Mouse (Mus musculus) limb, embryonic 12.5 days (tissue): ENCODE data around the gene Erbb3. TPM values are rescaled to one million over a fixed set of nuclear protein-coding genes. Genes with fewer than 3 reads are reported as not detected.
"Not testable (repeated sequence)": the region's sequence is repeated elsewhere in the genome, so short reads cannot be mapped to it uniquely, and the experiment has no call there.

ENCODE experiments used
- ATAC-seq: fragments of 200-750 bp; cut with Nextera tagmentation; 2 replicates; pipeline ENCODE4 v1.8.0; 2017; ENCODE audit warnings: low read depth, moderate TSS enrichment; ENCODE audit not compliant: insufficient number of reproducible peaks, insufficient read depth, low FRiP score, low TSS enrichment
- H3K27ac ChIP-seq: fragments of 300-500 bp; sonication (generic); 2 replicates; pipeline ENCODE4 v1.5.1; 2016; ENCODE audit warnings: mild to moderate bottlenecking, moderate library complexity
- H3K27me3 ChIP-seq: fragments of 300-500 bp; sonication (generic); 2 replicates; pipeline ENCODE4 v1.6.1; 2016; ENCODE audit warnings: mild to moderate bottlenecking, moderate library complexity
- H3K36me3 ChIP-seq: fragments of 300-500 bp; sonication (generic); 2 replicates; pipeline ENCODE4 v1.6.1; 2016; ENCODE audit warnings: mild to moderate bottlenecking, moderate library complexity
- H3K4me1 ChIP-seq: fragments of 300-500 bp; sonication (generic); replicated peaks from 2 replicates; pipeline ENCODE4 v1.6.1; 2016
- H3K4me2 ChIP-seq: fragments of 300-500 bp; sonication (generic); 2 replicates; pipeline ENCODE4 v1.6.1; 2016; ENCODE audit warnings: mild to moderate bottlenecking, moderate library complexity
- H3K4me3 ChIP-seq: fragments of 300-500 bp; sonication (generic); replicated peaks from 2 replicates; pipeline ENCODE4 v1.5.1; 2016; ENCODE audit warnings: mild to moderate bottlenecking
- H3K9ac ChIP-seq: fragments of 300-500 bp; sonication (generic); replicated peaks from 2 replicates; pipeline ENCODE4 v1.6.1; 2016; ENCODE audit warnings: mild to moderate bottlenecking, moderate library complexity
- H3K9me3 ChIP-seq: fragments of 300-500 bp; sonication (generic); 2 replicates; pipeline ENCODE4 v1.6.1; 2016; ENCODE audit warnings: mild to moderate bottlenecking, moderate library complexity
- WGBS: fragments of 180-500 bp; shearing (Covaris S2); methylation state at CpG from one replicate; pipeline ENCODE4 v1.1.7; 2016; 5-methylcytosine and 5-hydroxymethylcytosine counted together
- polyA plus RNA-seq: library from polyadenylated mRNA; unstranded; fragments of >200 nt; fragmentation: Nextera tagmentation; extraction: Ambion mirVana; gene quantifications from 2 replicates; pipeline ENCODE4 v1.2.1, GENCODE M21; 2016

The Erbb3 gene
- polyA plus RNA-seq, 1 experiment from 2014 or later, result 16.6 TPM

DNA sequence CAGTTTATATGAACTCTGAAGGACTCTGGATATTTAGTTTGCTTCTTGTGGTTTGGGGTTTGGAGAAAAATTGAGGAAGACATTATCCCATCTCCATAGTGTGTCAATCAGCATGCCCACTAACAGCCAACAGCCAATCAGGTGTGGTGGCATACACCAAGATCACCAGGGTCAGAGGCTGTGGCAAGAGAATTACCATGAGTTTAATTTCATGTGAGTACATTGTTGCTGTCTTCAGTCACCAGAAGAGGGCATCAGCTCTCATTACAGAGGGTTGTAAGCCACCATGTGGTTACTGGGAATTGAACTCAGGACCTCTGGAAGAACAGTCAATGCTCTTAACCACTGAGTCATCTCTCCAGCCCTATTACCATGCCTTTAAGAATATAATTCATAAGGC, 33.2 kb downstream of the Erbb3 start:
- Histone ChIP-seq H3K9me3 (no peaks in the 10 kb centered on the region), H3K36me3 (peaks cover 48% of the 10 kb centered on the region), H3K27me3 (no peaks in the 10 kb centered on the region), H3K27ac (no peak overlapping the region), H3K4me2 (no peak overlapping the region), H3K9ac (no peak overlapping the region), H3K4me3 (no peak overlapping the region), H3K4me1 (no peaks in the 10 kb centered on the region)
- ATAC-seq, result no peak

DNA sequence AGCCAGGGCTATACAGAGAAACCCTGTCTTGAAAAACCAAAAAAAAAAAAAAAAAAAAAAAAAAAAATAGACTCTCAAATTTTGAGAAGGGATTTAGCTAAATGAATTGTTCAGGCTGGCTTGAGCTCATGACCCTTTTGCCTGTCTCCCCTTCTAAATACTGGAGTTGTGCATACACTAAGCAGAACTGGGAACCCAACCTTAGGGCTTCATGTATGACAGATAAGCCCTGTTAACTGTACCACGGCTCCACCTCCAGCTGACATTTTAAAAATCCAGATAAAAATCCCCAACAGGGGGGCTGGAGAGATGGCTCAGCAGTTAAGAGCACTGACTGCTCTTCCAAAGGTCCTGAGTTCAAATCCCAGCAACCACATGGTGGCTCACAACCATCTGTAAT, 33.9 kb downstream of the Erbb3 start:
- not testable (repeated sequence) for ATAC-seq, H3K4me2 ChIP-seq, H3K27ac ChIP-seq, H3K27me3 ChIP-seq, H3K4me3 ChIP-seq, H3K9me3 ChIP-seq, H3K4me1 ChIP-seq, H3K9ac ChIP-seq
- 93% methylated on average over 1 of the region's 1 CpGs for WGBS
- peaks cover 41% of the 10 kb centered on the region for H3K36me3 ChIP-seq

DNA sequence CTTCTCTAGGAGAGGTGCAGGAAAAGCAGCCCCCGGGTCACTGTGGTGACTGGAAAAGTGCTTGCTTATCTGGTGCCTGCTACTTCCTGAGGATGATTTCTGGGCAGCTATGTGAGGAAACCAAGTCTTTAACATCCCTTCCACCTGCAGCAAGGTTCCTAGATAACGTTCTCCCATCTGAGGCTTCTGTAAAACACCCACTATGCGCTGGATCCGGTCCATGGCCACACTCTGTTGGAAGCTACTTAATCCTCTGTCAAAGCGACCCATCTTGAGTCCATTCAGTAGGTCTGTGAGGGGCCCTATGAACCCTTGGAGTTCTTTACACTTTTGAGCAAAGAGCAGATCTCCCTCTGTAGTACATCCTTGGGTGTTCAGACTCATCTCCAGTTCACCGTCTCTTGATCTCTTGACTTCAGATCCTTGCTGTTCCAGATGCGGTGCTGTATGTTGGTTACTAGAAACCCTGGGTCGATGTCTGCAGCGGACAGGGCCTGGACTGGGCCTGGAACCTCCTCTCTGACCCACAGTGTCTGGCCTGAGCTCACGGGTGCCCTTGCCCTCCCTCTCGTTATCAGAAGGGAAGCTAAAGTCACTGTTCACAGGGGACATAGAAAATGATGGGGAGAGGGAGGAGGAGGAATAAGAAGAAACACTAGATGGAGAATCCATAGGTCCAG, 39.2 kb downstream of the Erbb3 start:
- ATAC-seq, H3K27me3 ChIP-seq, H3K4me3 ChIP-seq, H3K9ac ChIP-seq, H3K9me3 ChIP-seq, H3K27ac ChIP-seq, H3K4me2 ChIP-seq, H3K36me3 ChIP-seq: not testable (repeated sequence)
- 88% methylated on average over 11 of the region's 11 CpGs for WGBS
- peaks cover 13% of the 10 kb centered on the region for H3K4me1 ChIP-seq

DNA sequence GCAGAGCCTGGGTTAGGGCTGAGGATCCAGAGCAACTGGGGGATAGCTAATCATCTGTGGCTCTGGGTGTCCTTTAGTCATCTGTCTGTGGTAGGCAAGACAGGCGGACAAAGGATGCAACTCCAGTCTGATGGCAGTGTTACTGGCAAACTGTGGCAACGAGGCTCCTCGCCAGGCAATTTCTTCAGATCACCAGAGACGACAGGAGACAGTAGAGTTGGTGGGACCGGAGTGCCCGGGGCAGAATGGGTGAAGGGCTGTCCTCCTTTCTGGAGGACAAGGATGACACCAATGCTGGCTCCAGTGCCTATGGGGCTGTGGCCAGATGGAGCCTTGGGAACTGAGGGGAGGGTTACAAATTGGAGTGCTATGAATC, 39.8 kb downstream of the Erbb3 start:
- WGBS, result 70% methylated on average over 6 of the region's 6 CpGs
- H3K4me3 ChIP-seq, H3K27ac ChIP-seq, H3K27me3 ChIP-seq, H3K9me3 ChIP-seq, H3K9ac ChIP-seq, ATAC-seq: not testable (repeated sequence)
- H3K4me1 ChIP-seq, result peaks cover 13% of the 10 kb centered on the region
- H3K4me2 ChIP-seq, result peak overlapping the region; percentile 35; the same call in 1 of the 2 replicates
- peaks cover 12% of the 10 kb centered on the region for H3K36me3 ChIP-seq

DNA sequence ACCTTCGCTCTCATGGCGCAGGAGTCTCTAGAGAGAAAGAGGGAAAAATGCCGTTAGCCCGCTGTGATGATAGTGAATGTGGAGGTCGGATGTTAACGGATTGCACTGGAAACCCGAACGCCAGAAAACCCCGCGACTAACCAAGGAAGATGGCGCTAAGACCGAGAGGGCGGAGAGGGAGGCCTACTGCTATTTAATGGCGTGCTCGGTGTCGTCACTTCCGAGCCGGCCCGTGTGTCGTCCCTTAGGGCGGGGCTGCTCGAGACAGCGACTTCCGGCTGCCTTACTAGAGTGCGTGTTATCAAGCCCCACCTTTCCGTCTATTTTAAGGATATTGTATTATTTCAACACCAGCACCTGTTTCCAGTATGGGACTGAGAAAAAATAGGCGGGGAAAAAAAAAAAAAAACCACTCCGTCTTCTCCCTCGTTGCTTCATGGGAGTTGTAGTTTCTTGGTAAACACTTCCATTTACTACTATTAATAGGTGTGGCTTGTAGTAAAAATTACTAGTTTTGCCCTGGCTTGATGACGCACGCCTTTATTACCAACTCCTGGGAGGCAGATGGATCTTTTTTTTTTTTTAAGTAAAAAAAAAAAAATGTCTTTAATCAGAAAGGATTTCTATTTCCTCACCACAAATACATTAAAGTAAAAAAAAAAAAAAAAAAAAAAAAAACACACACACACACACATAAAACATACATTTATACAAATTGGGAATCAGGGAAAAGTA, 40.3 kb downstream of the Erbb3 start, which contains the start of gene Rpl41:
TSS of gene Rpl41 (minus strand) at position 359 of the 735 bp plus-strand sequence.
- under 1% methylated on average over 31 of the region's 31 CpGs for WGBS
- ATAC-seq, result peak; percentile 88
- peak within 1 kb of the TSS; percentile 93 for H3K9ac ChIP-seq
- H3K4me1 ChIP-seq, result peaks cover 13% of the 10 kb centered on the region
- H3K27ac ChIP-seq, result peak within 1 kb of the TSS; percentile 97
- peak within 1 kb of the TSS; percentile 83 for H3K4me2 ChIP-seq
- H3K27me3 ChIP-seq, result no peaks in the 10 kb centered on the region
- H3K9me3 ChIP-seq, result no peaks in the 10 kb centered on the region
- H3K36me3 ChIP-seq, result peaks cover 17% of the 10 kb centered on the region
- peak within 1 kb of the TSS; percentile 72 for H3K4me3 ChIP-seq

DNA sequence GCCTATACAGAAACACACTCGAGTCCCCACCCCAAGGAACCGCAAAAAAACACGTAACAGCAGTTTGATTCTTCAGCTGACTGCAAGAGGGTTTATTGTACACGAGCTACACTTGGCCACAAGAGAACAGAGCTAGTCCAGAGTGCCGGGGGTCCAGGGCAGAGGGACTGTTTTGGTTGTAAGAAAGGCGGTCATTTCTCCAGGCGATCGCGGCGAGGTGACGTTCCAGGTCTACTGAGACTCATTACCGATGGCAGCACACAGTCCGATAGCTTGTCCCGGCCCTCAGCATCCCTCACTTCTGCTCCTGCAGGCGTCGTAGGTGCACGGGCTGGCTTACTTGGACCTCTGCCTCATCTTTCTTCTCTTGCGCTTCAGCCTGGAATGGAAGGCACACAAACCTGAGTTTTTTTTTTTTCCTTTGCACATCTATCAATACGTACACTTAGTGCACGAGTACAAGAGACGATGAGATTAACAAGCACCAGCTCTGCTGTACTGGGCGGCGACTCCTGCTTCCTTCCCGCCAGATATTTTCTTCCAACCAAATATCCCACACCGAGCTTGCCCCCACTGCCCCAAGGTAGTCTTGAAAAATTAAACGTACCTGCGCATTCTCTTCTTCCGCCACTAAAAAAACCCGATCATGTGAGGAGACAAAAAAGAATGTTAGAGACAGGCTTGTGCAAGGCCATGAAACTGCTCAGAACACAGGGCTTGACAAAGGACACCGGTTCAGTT, 41.2 kb downstream of the Erbb3 start:
- not testable (repeated sequence) for H3K27me3 ChIP-seq, H3K9me3 ChIP-seq, ATAC-seq
- H3K4me1 ChIP-seq, result peaks cover 13% of the 10 kb centered on the region
- H3K9ac ChIP-seq, result peak overlapping the region; percentile 93
- 1% methylated on average over 30 of the region's 30 CpGs for WGBS
- peaks cover 26% of the 10 kb centered on the region for H3K36me3 ChIP-seq
- peak overlapping the region; percentile 97 for H3K27ac ChIP-seq
- peak overlapping the region; percentile 72 for H3K4me3 ChIP-seq
- peak overlapping the region; percentile 83 for H3K4me2 ChIP-seq

DNA sequence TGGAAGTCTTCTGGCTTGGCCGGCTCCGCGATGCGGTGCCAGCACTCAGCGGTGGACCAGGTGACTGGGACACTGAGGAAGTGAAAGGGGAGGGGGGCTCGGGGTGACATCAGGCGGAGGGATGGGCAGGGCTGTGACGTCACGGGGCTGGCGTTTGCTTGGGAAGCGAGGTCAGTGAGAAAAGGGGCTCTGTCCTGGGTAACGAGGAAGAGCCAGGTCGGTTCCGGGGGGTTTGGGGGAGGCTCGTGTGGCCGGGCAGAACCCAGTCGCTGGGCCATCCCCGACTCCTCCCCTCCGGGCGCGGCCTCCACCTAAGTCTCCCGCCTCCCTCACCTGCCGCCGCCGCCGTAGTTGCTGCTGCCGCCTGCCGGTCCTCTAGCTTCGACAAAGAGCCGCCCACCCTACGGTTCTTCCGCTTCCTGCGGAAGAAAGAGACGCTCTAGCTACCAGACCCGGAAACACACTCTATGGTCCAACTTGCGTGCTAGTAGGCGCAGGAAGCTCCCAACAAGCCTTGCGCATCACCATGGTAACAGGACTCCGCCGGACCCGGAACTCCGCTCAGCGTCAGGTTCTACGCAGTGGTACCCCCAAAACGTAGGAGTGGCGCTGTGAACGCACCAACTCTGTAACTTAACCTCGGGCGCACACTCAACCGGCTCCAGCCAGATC, 42.0 kb downstream of the Erbb3 start, which contains the start of gene Zc3h10:
TSS of gene Zc3h10 (minus strand) at position 414 of the 672 bp plus-strand sequence.
- WGBS, result 1% methylated on average over 50 of the region's 50 CpGs
- peak; percentile 90 for ATAC-seq
- peaks cover 13% of the 10 kb centered on the region for H3K4me1 ChIP-seq
- peak within 1 kb of the TSS; percentile 93 for H3K9ac ChIP-seq
- peak within 1 kb of the TSS; percentile 72 for H3K4me3 ChIP-seq
- no peaks in the 10 kb centered on the region for H3K9me3 ChIP-seq
- no peaks in the 10 kb centered on the region for H3K27me3 ChIP-seq
- peak within 1 kb of the TSS; percentile 83 for H3K4me2 ChIP-seq
- peaks cover 33% of the 10 kb centered on the region for H3K36me3 ChIP-seq
- H3K27ac ChIP-seq, result peak within 1 kb of the TSS; percentile 97

DNA sequence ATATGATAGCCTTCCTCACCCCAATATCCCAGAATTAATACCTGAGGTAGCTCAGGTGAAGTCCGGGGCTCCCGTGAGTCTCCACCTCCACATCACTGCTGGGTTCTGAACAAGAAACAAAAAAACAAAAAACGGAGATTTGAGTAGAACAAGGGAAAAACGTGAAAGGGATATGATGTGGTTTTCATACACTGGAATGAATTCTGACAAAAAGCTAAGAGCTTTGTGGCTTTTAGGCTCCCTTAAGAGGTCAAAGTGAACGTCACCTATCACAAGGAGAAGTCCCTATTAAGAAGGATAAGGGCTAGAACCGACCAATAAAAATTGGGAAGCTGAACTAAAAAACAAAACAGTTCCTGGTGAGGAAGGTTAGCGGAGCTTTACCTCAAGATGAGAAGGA, 42.7 kb downstream of the Erbb3 start:
- H3K9me3 ChIP-seq, result no peaks in the 10 kb centered on the region
- H3K4me2 ChIP-seq, result peak overlapping the region; percentile 83
- H3K36me3 ChIP-seq, result peaks cover 38% of the 10 kb centered on the region
- H3K9ac ChIP-seq, result peak overlapping the region; percentile 62
- peaks cover 13% of the 10 kb centered on the region for H3K4me1 ChIP-seq
- no peaks in the 10 kb centered on the region for H3K27me3 ChIP-seq
- peak overlapping the region; percentile 72 for H3K4me3 ChIP-seq
- peak overlapping the region; percentile 97 for H3K27ac ChIP-seq
- WGBS, result 26% methylated on average over 7 of the region's 7 CpGs
- ATAC-seq, result no peak

DNA sequence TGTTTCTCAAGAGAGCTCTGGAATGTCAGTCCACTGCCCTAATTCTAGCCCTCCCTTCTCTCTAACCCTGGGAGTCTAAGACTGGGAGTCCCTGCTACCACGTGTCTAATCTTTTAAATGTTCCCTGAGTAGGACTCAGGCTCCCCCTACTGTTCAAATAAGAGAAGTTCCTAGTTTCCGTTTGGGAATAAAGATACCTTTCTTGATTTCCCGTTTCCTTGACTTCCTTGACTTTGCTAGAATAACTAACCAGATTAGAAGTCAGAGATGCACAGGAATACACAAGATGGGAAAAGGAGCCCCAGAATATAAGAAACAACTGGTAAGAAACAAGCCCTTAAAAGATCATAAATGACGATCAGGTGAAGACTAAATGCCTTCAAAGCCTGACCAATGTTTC, 43.1 kb downstream of the Erbb3 start:
- Histone ChIP-seq H3K9ac (peak overlapping the region; percentile 62; the same call in 1 of the 2 replicates), H3K4me2 (peak overlapping the region; percentile 83), H3K27ac (peak overlapping the region; percentile 97; the same call in 1 of the 2 replicates), H3K27me3 (no peaks in the 10 kb centered on the region), H3K4me1 (peaks cover 13% of the 10 kb centered on the region), H3K36me3 (peaks cover 40% of the 10 kb centered on the region), H3K4me3 (peak overlapping the region; percentile 72), H3K9me3 (no peaks in the 10 kb centered on the region)
- ATAC-seq, result no peak
- WGBS, result 11% methylated on average over 4 of the region's 4 CpGs

DNA sequence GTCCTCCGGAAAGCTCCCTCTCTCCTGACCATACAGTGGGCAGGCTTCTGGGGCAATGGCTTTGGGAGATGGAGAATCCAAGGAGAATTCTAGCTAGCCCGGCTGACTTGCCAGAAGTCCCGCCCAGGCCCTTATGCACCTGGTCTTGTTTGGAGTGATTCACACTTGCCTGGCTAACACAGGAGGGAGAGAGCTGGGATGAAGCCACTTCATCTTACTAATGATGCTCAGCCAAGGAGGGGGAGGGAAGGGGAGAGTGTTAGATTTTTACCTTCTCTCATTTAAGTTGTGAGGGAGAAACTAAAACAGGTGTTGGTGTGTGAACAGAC, 43.9 kb downstream of the Erbb3 start:
- WGBS, result 85% methylated on average over 3 of the region's 3 CpGs
- Histone ChIP-seq H3K4me1 (peaks cover 13% of the 10 kb centered on the region), H3K27me3 (no peaks in the 10 kb centered on the region), H3K36me3 (peaks cover 45% of the 10 kb centered on the region), H3K4me2 (peak overlapping the region; percentile 83; the same call in 1 of the 2 replicates), H3K9me3 (no peaks in the 10 kb centered on the region), H3K27ac (no peak overlapping the region), H3K9ac (no peak overlapping the region), H3K4me3 (no peak overlapping the region)
- ATAC-seq, result no peak
